Mouse (Mus musculus) hindbrain, embryonic 16.5 days (tissue): ENCODE measurements at regions not wholly inside any gene's neighbourhood (a gene's known extent, or its start where the extent isn't known, plus 50 kb on each side); places are given as distances from the start of the nearest gene placed in this dataset.

Experiments
- ATAC-seq: fragments of 200-750 bp; cut with Nextera tagmentation; 2 replicates; pipeline ENCODE4 v1.8.0; 2017; ENCODE audit warnings: moderate TSS enrichment, moderate library complexity
- H3K27ac ChIP-seq: fragments of 300-500 bp; sonication (generic); 2 replicates; pipeline ENCODE4 v1.5.1; 2014; ENCODE audit warnings: low read depth, mild to moderate bottlenecking, control low read depth, low read length, moderate library complexity
- H3K27me3 ChIP-seq: fragments of 300-500 bp; sonication (generic); replicated peaks from 2 replicates; pipeline ENCODE4 v1.6.1; 2014; ENCODE audit warnings: low read length; ENCODE audit not compliant: control insufficient read depth, insufficient read depth
- H3K36me3 ChIP-seq: fragments of 300-500 bp; sonication (generic); 2 replicates; pipeline ENCODE4 v1.6.1; 2014; ENCODE audit warnings: mild to moderate bottlenecking, low read length, moderate library complexity, mixed read lengths; ENCODE audit not compliant: control insufficient read depth, insufficient read depth
- H3K4me1 ChIP-seq: fragments of 300-500 bp; sonication (generic); 2 replicates; pipeline ENCODE4 v1.6.1; 2014; ENCODE audit warnings: low read depth, low read length; ENCODE audit not compliant: control insufficient read depth, insufficient read depth
- H3K4me2 ChIP-seq: fragments of 300-500 bp; sonication (generic); 2 replicates; pipeline ENCODE4 v1.6.1; 2014; ENCODE audit warnings: mild to moderate bottlenecking, low read length, control low read depth, moderate library complexity
- H3K4me3 ChIP-seq: fragments of 300-500 bp; sonication (generic); 2 replicates; pipeline ENCODE4 v1.5.1; 2014; ENCODE audit warnings: mild to moderate bottlenecking, low read length, control low read depth, moderate library complexity
- H3K9ac ChIP-seq: fragments of 300-500 bp; sonication (generic); 2 replicates; pipeline ENCODE4 v1.6.1; 2014; ENCODE audit warnings: low read depth, mild to moderate bottlenecking, control low read depth, low read length, moderate library complexity
- H3K9me3 ChIP-seq: fragments of 300-500 bp; sonication (generic); 2 replicates; pipeline ENCODE4 v1.6.1; 2014; ENCODE audit warnings: mild to moderate bottlenecking, low read length, moderate library complexity; ENCODE audit not compliant: control insufficient read depth
- WGBS: fragments of 180-500 bp; shearing (Covaris S2); extraction: QIAGEN DNeasy Blood & Tissue Kit; methylation state at CpG from one replicate; pipeline ENCODE4 v1.1.7; 2014; 5-methylcytosine and 5-hydroxymethylcytosine counted together

- no peak overlapping the region for H3K4me3 ChIP-seq
- no peak for ATAC-seq
- WGBS, result 88% methylated on average over 8 of the region's 8 CpGs
- no peak overlapping the region for H3K4me2 ChIP-seq
- H3K9ac ChIP-seq, result no peak overlapping the region
- peaks cover 7% of the 10 kb centered on the region; the same call in 1 of the 2 replicates for H3K4me1 ChIP-seq
- no peak overlapping the region for H3K27ac ChIP-seq
- H3K9me3 ChIP-seq, result no peaks in the 10 kb centered on the region
- H3K27me3 ChIP-seq, result no peaks in the 10 kb centered on the region
- H3K36me3 ChIP-seq, result no peaks in the 10 kb centered on the region
Measured at GRCm38 (mm10) chr5:64500413-64500812, 302.8 kb upstream of the Klf3 start.

DNA sequence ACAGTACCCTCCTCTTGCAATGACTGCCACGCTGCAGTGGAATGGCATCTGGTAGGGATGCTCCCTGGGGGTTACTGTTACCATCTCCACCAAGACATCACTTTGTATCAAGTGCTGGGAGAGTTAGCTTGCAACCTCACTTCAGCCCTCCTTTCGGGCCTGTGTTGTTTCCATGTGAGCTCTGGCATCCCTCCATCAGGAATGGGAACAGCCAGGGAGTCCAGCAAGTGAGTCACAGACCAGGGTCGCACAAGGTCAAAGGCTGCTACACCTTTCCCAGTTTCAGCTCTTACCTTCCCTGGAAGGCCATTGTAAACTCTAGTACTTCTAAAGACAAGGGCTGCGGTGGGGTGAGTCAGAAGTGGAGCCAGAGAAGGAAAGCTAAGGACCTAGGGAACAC, 302.3 kb upstream of the Klf3 start:
- no peak for ATAC-seq
- H3K27ac ChIP-seq, result no peak overlapping the region
- 85% methylated on average over 4 of the region's 4 CpGs for WGBS
- H3K9ac ChIP-seq, result no peak overlapping the region
- no peak overlapping the region for H3K4me2 ChIP-seq
- no peaks in the 10 kb centered on the region for H3K27me3 ChIP-seq
- no peaks in the 10 kb centered on the region for H3K9me3 ChIP-seq
- peaks cover 7% of the 10 kb centered on the region; the same call in 1 of the 2 replicates for H3K4me1 ChIP-seq
- no peak overlapping the region for H3K4me3 ChIP-seq
- no peaks in the 10 kb centered on the region for H3K36me3 ChIP-seq

- 81% methylated on average over 5 of the region's 5 CpGs for WGBS
- Histone ChIP-seq H3K4me1 (peaks cover 11% of the 10 kb centered on the region; the same call in 1 of the 2 replicates), H3K4me2 (no peak overlapping the region), H3K9me3 (no peaks in the 10 kb centered on the region), H3K36me3 (no peaks in the 10 kb centered on the region), H3K27ac (no peak overlapping the region), H3K27me3 (no peaks in the 10 kb centered on the region), H3K4me3 (no peak overlapping the region), H3K9ac (no peak overlapping the region)
- ATAC-seq, result no peak
Measured at GRCm38 (mm10) chr5:64501746-64502145, 301.4 kb upstream of the Klf3 start.

DNA sequence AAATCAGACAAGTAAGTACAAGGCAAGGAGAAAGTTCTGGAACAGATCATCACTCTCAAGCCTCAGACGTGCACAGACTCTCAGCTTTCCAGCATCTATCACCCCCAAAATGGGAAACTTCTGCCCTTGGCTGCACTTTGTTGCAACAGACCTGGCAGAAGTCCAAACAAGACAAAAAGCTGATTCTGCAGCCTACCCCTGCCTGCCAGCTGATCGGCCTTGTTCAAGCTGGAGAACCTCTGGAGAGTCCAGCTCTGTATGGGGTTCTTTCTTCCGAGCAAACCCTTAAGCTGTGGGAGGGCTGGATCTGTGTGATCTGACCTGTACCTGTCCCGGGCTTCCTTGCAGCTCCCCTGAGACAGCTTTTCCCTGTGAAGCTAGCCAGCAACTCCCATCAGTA, 299.7 kb upstream of the Klf3 start:
- no peaks in the 10 kb centered on the region for H3K9me3 ChIP-seq
- no peak overlapping the region for H3K27ac ChIP-seq
- no peaks in the 10 kb centered on the region for H3K27me3 ChIP-seq
- 22% methylated on average over 4 of the region's 4 CpGs for WGBS
- no peak overlapping the region for H3K4me2 ChIP-seq
- H3K4me3 ChIP-seq, result no peak overlapping the region
- no peaks in the 10 kb centered on the region for H3K36me3 ChIP-seq
- H3K9ac ChIP-seq, result no peak overlapping the region
- ATAC-seq, result no peak
- peaks cover 11% of the 10 kb centered on the region; the same call in 1 of the 2 replicates for H3K4me1 ChIP-seq

DNA sequence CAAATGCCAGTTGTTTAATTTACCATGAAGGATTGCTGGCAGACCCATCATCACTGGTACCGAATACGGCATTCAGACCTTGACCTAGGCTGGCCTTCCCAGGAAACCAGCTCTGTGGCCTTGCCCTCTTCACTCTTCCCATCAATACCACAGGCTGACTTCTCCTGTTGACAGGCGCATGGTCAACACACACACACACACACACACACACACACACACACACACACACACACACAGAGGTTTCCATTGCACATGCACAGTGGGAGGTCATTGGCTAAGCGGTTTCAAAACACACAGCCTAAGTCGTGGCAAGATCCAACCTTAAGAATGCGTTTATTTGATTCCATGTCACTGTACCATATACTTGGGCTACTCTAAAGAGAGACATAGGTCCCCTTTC, 298.7 kb upstream of the Klf3 start:
- no peaks in the 10 kb centered on the region for H3K9me3 ChIP-seq
- H3K4me3 ChIP-seq, result no peak overlapping the region
- ATAC-seq, result no peak
- H3K27me3 ChIP-seq, result no peaks in the 10 kb centered on the region
- no peak overlapping the region for H3K27ac ChIP-seq
- H3K4me2 ChIP-seq, result no peak overlapping the region
- WGBS, result 46% methylated on average over 6 of the region's 6 CpGs
- H3K9ac ChIP-seq, result no peak overlapping the region
- H3K4me1 ChIP-seq, result peaks cover 11% of the 10 kb centered on the region; the same call in 1 of the 2 replicates
- no peaks in the 10 kb centered on the region for H3K36me3 ChIP-seq

- WGBS, result 2% methylated on average over 17 of the region's 17 CpGs
- H3K4me3 ChIP-seq, result peak overlapping the region; percentile 35
- H3K27me3 ChIP-seq, result no peaks in the 10 kb centered on the region
- H3K9ac ChIP-seq, result no peak overlapping the region
- H3K4me2 ChIP-seq, result peak overlapping the region; percentile 58
- no peaks in the 10 kb centered on the region for H3K9me3 ChIP-seq
- H3K36me3 ChIP-seq, result no peaks in the 10 kb centered on the region
- no peak overlapping the region for H3K27ac ChIP-seq
- H3K4me1 ChIP-seq, result peaks cover 11% of the 10 kb centered on the region; the same call in 1 of the 2 replicates
- ATAC-seq, result peak; percentile 37; the same call in 1 of the 2 replicates
Measured at GRCm38 (mm10) chr5:64505227-64505834, 297.9 kb upstream of the Klf3 start.

- WGBS, result 2% methylated on average over 15 of the region's 15 CpGs
- Histone ChIP-seq H3K4me1 (peaks cover 11% of the 10 kb centered on the region; the same call in 1 of the 2 replicates), H3K4me3 (peak overlapping the region; percentile 35), H3K9me3 (no peaks in the 10 kb centered on the region), H3K9ac (no peak overlapping the region), H3K27ac (no peak overlapping the region), H3K36me3 (no peaks in the 10 kb centered on the region), H3K4me2 (peak overlapping the region; percentile 58), H3K27me3 (no peaks in the 10 kb centered on the region)
- peak; percentile 78 for ATAC-seq
Measured at GRCm38 (mm10) chr5:64505835-64506600, 297.2 kb upstream of the Klf3 start.

- no peak overlapping the region for H3K9ac ChIP-seq
- no peaks in the 10 kb centered on the region for H3K27me3 ChIP-seq
- H3K36me3 ChIP-seq, result no peaks in the 10 kb centered on the region
- no peak overlapping the region for H3K4me3 ChIP-seq
- no peak overlapping the region for H3K4me2 ChIP-seq
- H3K27ac ChIP-seq, result no peak overlapping the region
- peaks cover 11% of the 10 kb centered on the region; the same call in 1 of the 2 replicates for H3K4me1 ChIP-seq
- no peaks in the 10 kb centered on the region for H3K9me3 ChIP-seq
- no peak for ATAC-seq
- WGBS, result 50% methylated on average over 2 of the region's 2 CpGs
Measured at GRCm38 (mm10) chr5:64508565-64508964, 294.6 kb upstream of the Klf3 start.

GRCm38 (mm10) chr5:64513155-64513945, 289.8 kb upstream of the Klf3 start:
- peak; percentile 70 for ATAC-seq
- no peaks in the 10 kb centered on the region for H3K9me3 ChIP-seq
- WGBS, result 67% methylated on average over 20 of the region's 20 CpGs
- H3K27ac ChIP-seq, result no peak overlapping the region
- H3K9ac ChIP-seq, result no peak overlapping the region
- H3K4me2 ChIP-seq, result no peak overlapping the region
- H3K4me3 ChIP-seq, result no peak overlapping the region
- no peaks in the 10 kb centered on the region; the same call in 1 of the 2 replicates for H3K27me3 ChIP-seq
- no peaks in the 10 kb centered on the region for H3K4me1 ChIP-seq
- no peaks in the 10 kb centered on the region for H3K36me3 ChIP-seq
